Mouse (Mus musculus): ENCODE data around the gene Abca1. TPM values are rescaled to one million over a fixed set of nuclear protein-coding genes. Genes with fewer than 3 reads are reported as not detected.

Gene Abca1
- polyA plus RNA-seq (2016; fragmentation: Nextera tagmentation; extraction: Ambion mirVana): 9.3 and 10.4 TPM in 2 replicates

GRCm38 (mm10) chr4:53159767-53160166, at the start of gene Abca1:
TSS of gene Abca1 (minus strand) at chr4:53159895.
- Histone ChIP-seq H3K9me3 (replicated peaks) (no peaks in the 10 kb centered on the region), H3K27ac (peak within 1 kb of the TSS; percentile 45; the same call in 1 of the 2 replicates), H3K36me3 (no peaks in the 10 kb centered on the region), H3K27me3 (0 out of 2 replicates have a peak, but pooled peaks cover 3% of the 10 kb centered on the region), H3K4me1 (peaks cover 6% of the 10 kb centered on the region), H3K9ac (peak within 1 kb of the TSS; percentile 70), H3K4me2 (replicated peaks) (peak within 1 kb of the TSS; percentile 82), H3K4me3 (peak within 1 kb of the TSS; percentile 63)
- peak; percentile 97 for ATAC-seq (ENCODE audit: low FRiP score)
- WGBS: under 1% methylated on average over 37 of the region's 37 CpGs

GRCm38 (mm10) chr4:53204482-53204881, 44.8 kb upstream of the Abca1 start:
- no peak overlapping the region for H3K27ac ChIP-seq
- no peaks in the 10 kb centered on the region for H3K36me3 ChIP-seq
- H3K4me3 ChIP-seq: no peak overlapping the region
- H3K4me2 ChIP-seq (replicated peaks): no peak overlapping the region
- H3K9ac ChIP-seq: no peak overlapping the region
- no peaks in the 10 kb centered on the region for H3K27me3 ChIP-seq
- H3K4me1 ChIP-seq: peaks cover 2% of the 10 kb centered on the region; the same call in 1 of the 2 replicates
- peak; percentile 54; the same call in 1 of the 2 replicates for ATAC-seq (ENCODE audit: low FRiP score)
- 52% methylated on average over 7 of the region's 7 CpGs for WGBS
- H3K9me3 ChIP-seq (replicated peaks): no peaks in the 10 kb centered on the region

GRCm38 (mm10) chr4:53203595-53204400, 44.1 kb upstream of the Abca1 start:
- Histone ChIP-seq H3K27ac (no peak overlapping the region), H3K4me1 (peaks cover 2% of the 10 kb centered on the region; the same call in 1 of the 2 replicates), H3K9ac (no peak overlapping the region), H3K27me3 (no peaks in the 10 kb centered on the region), H3K9me3 (replicated peaks) (no peaks in the 10 kb centered on the region), H3K36me3 (no peaks in the 10 kb centered on the region), H3K4me2 (replicated peaks) (no peak overlapping the region), H3K4me3 (no peak overlapping the region)
- WGBS: 64% methylated on average over 15 of the region's 15 CpGs
- ATAC-seq (ENCODE audit: low FRiP score): no peak

GRCm38 (mm10) chr4:53200276-53200675, 40.6 kb upstream of the Abca1 start:
- no peak overlapping the region for H3K9ac ChIP-seq
- no peaks in the 10 kb centered on the region for H3K9me3 ChIP-seq (replicated peaks)
- 97% methylated on average over 1 of the region's 1 CpGs for WGBS
- no peak overlapping the region for H3K4me2 ChIP-seq (replicated peaks)
- ATAC-seq (ENCODE audit: low FRiP score): no peak
- H3K27ac ChIP-seq: no peak overlapping the region
- H3K27me3 ChIP-seq: no peaks in the 10 kb centered on the region
- no peak overlapping the region for H3K4me3 ChIP-seq
- no peaks in the 10 kb centered on the region for H3K36me3 ChIP-seq
- H3K4me1 ChIP-seq: peaks cover 13% of the 10 kb centered on the region

GRCm38 (mm10) chr4:53197842-53198241, 38.1 kb upstream of the Abca1 start:
- ATAC-seq (ENCODE audit: low FRiP score): no peak

GRCm38 (mm10) chr4:53196058-53196771, 36.5 kb upstream of the Abca1 start:
- Histone ChIP-seq H3K4me3 (peak overlapping the region; percentile 43), H3K27me3 (no peaks in the 10 kb centered on the region), H3K36me3 (no peaks in the 10 kb centered on the region), H3K27ac (0 out of 2 replicates have a peak overlapping the region, but pooled peaks have one; percentile 30), H3K9ac (no peak overlapping the region), H3K4me2 (replicated peaks) (peak overlapping the region; percentile 52), H3K4me1 (peaks cover 10% of the 10 kb centered on the region; the same call in 1 of the 2 replicates), H3K9me3 (replicated peaks) (no peaks in the 10 kb centered on the region)
- 18% methylated on average over 24 of the region's 24 CpGs for WGBS
- peak; percentile 98 for ATAC-seq (ENCODE audit: low FRiP score)

More at GRCm38 (mm10) chr4:53197842-53198241, 38.1 kb upstream of the Abca1 start:
- Histone ChIP-seq H3K9ac (no peak overlapping the region), H3K4me2 (replicated peaks) (no peak overlapping the region), H3K36me3 (no peaks in the 10 kb centered on the region), H3K4me1 (peaks cover 10% of the 10 kb centered on the region; the same call in 1 of the 2 replicates), H3K27ac (no peak overlapping the region), H3K27me3 (no peaks in the 10 kb centered on the region), H3K4me3 (no peak overlapping the region), H3K9me3 (replicated peaks) (no peaks in the 10 kb centered on the region)
- WGBS: 92% methylated on average over 4 of the region's 4 CpGs

- Histone ChIP-seq H3K9me3 (replicated peaks) (no peaks in the 10 kb centered on the region), H3K4me3 (no peak overlapping the region), H3K9ac (no peak overlapping the region), H3K4me1 (0 out of 2 replicates have a peak, but pooled peaks cover 7% of the 10 kb centered on the region), H3K27ac (peak overlapping the region; percentile 52; the same call in 1 of the 2 replicates), H3K36me3 (no peaks in the 10 kb centered on the region), H3K27me3 (no peaks in the 10 kb centered on the region), H3K4me2 (replicated peaks) (no peak overlapping the region)
- WGBS: 42% methylated on average over 4 of the region's 4 CpGs
- no peak for ATAC-seq (ENCODE audit: low FRiP score)
These were observed 27.4 kb upstream of the Abca1 start for GRCm38 (mm10) chr4:53187071-53187470.

- no peak overlapping the region for H3K9ac ChIP-seq
- H3K27ac ChIP-seq: peak overlapping the region; percentile 52; the same call in 1 of the 2 replicates
- no peak overlapping the region for H3K4me2 ChIP-seq (replicated peaks)
- no peak for ATAC-seq (ENCODE audit: low FRiP score)
- H3K4me3 ChIP-seq: no peak overlapping the region
- no peaks in the 10 kb centered on the region for H3K9me3 ChIP-seq (replicated peaks)
- WGBS: 56% methylated on average over 4 of the region's 4 CpGs
- no peaks in the 10 kb centered on the region for H3K36me3 ChIP-seq
- H3K27me3 ChIP-seq: no peaks in the 10 kb centered on the region
- H3K4me1 ChIP-seq: 0 out of 2 replicates have a peak, but pooled peaks cover 7% of the 10 kb centered on the region
These were observed 26.9 kb upstream of the Abca1 start for GRCm38 (mm10) chr4:53186573-53186972.

GRCm38 (mm10) chr4:53186141-53186540, 26.4 kb upstream of the Abca1 start:
- H3K9me3 ChIP-seq (replicated peaks): no peaks in the 10 kb centered on the region
- H3K36me3 ChIP-seq: no peaks in the 10 kb centered on the region
- no peak overlapping the region for H3K4me3 ChIP-seq
- no peak overlapping the region for H3K9ac ChIP-seq
- 0 out of 2 replicates have a peak, but pooled peaks cover 7% of the 10 kb centered on the region for H3K4me1 ChIP-seq
- WGBS: 92% methylated on average over 4 of the region's 4 CpGs
- no peak for ATAC-seq (ENCODE audit: low FRiP score)
- no peak overlapping the region for H3K27ac ChIP-seq
- no peak overlapping the region for H3K4me2 ChIP-seq (replicated peaks)
- H3K27me3 ChIP-seq: no peaks in the 10 kb centered on the region

GRCm38 (mm10) chr4:53181479-53181878, 21.8 kb upstream of the Abca1 start:
- WGBS: 85% methylated on average over 6 of the region's 6 CpGs
- no peak overlapping the region for H3K4me3 ChIP-seq

GRCm38 (mm10) chr4:53179308-53179820, 19.7 kb upstream of the Abca1 start:
- no peak overlapping the region for H3K27ac ChIP-seq
- H3K4me3 ChIP-seq: no peak overlapping the region
- WGBS: 79% methylated on average over 10 of the region's 10 CpGs
- ATAC-seq (ENCODE audit: low FRiP score): no peak
- no peaks in the 10 kb centered on the region for H3K27me3 ChIP-seq
- no peaks in the 10 kb centered on the region for H3K9me3 ChIP-seq (replicated peaks)
- H3K9ac ChIP-seq: no peak overlapping the region
- H3K4me2 ChIP-seq (replicated peaks): no peak overlapping the region
- no peaks in the 10 kb centered on the region for H3K4me1 ChIP-seq
- H3K36me3 ChIP-seq: no peaks in the 10 kb centered on the region

More at GRCm38 (mm10) chr4:53181479-53181878, 21.8 kb upstream of the Abca1 start:
- Histone ChIP-seq H3K4me2 (replicated peaks) (no peak overlapping the region), H3K9ac (no peak overlapping the region), H3K9me3 (replicated peaks) (no peaks in the 10 kb centered on the region), H3K27me3 (no peaks in the 10 kb centered on the region), H3K4me1 (no peaks in the 10 kb centered on the region), H3K36me3 (no peaks in the 10 kb centered on the region), H3K27ac (no peak overlapping the region)
- ATAC-seq (ENCODE audit: low FRiP score): no peak

- no peak overlapping the region for H3K9ac ChIP-seq
- no peak overlapping the region for H3K4me2 ChIP-seq (replicated peaks)
- no peak for ATAC-seq (ENCODE audit: low FRiP score)
- H3K9me3 ChIP-seq (replicated peaks): no peaks in the 10 kb centered on the region
- H3K27me3 ChIP-seq: no peaks in the 10 kb centered on the region
- no peak overlapping the region for H3K4me3 ChIP-seq
- H3K36me3 ChIP-seq: no peaks in the 10 kb centered on the region
- WGBS: 83% methylated on average over 7 of the region's 7 CpGs
- no peak overlapping the region for H3K27ac ChIP-seq
- H3K4me1 ChIP-seq: no peaks in the 10 kb centered on the region
These were observed 18.8 kb upstream of the Abca1 start for GRCm38 (mm10) chr4:53178489-53178888.
